Mouse (Mus musculus): ENCODE data around the gene Slc13a4. TPM values are rescaled to one million over a fixed set of nuclear protein-coding genes. Genes with fewer than 3 reads are reported as not detected.
A peak's percentile ranks its signal among the peaks of the same experiment; 100 is the strongest.

Gene Slc13a4
- polyA plus RNA-seq, 1 experiment, result not detected

DNA sequence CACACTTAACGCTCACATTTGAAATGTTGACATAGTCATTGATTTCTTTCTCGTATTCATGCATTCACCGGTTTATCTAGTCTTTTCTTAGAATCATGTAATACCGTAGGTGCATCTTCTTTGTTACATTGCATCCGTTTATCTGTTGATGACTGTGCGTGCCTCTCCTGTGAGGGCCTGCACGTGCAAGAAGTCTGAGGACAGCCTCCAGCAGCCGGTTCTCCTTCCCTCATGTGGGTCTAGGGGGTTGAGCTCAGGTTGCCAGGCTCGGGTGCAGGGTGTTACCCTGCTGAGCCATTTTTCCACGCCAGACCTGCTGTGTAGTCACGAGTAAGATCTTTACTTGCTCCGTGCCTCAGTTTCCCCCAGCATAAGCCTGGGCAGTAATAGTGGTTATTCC, 52.9 kb downstream of the Slc13a4 start:
- no peak for TF ChIP-seq POLR2A (IDR thresholded peaks at IDR 0.05; ENCODE audit: insufficient read depth, low read depth, low read length)
- no peak for TF ChIP-seq CTCF (IDR thresholded peaks at IDR 0.05; ENCODE audit: insufficient read depth, low read depth, low read length)
- Histone ChIP-seq H3K27ac (ENCODE audit: insufficient read depth, low read depth, low read length) (no peak overlapping the region), H3K4me1 (ENCODE audit: control insufficient read depth, insufficient read depth, low read length) (peaks cover 19% of the 10 kb centered on the region), H3K4me3 (ENCODE audit: insufficient read depth, low read depth, low read length) (no peak overlapping the region)
- WGBS, result 71% methylated on average over 12 of the region's 12 CpGs

DNA sequence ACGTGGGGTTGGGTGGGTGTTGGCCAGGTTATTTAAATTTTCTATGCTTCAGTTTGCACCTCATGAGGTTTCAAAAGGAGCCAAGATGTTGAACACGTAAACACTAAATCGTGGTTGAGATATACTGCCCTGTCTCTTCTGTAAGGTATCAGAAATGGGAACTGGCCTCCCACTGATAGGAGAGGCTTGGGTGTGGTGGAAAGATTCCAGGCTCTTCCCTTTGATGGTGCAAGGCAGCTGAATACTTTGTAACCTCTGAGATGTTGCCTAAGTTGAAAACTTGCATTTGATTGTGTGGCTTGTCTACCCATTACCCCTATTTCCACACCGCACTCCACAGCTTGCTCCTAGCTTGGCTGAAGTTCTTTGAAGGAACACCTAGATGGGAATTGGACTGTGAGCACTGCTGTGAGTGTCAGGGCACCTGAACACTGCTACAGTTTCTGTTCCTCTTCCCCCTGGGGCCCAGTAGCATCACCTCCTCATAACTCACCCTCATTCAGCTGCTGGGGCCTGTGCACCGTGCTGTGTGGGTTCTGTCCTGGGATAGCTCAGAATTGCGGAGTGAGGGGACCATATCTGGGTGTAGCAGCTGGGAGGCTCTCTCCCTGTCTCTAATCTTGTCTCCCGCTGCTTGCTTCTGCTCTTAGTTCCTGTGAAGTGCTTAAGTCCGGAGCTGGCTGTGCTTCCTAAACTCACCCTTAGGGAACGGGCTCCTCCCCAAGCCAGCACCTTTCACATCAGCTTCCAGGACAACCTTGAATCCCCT, 53.6 kb downstream of the Slc13a4 start:
- H3K4me1 ChIP-seq (ENCODE audit: control insufficient read depth, insufficient read depth, low read length), result peaks cover 17% of the 10 kb centered on the region
- peak overlapping the region; percentile 13; the same call in 1 of the 2 replicates for H3K4me3 ChIP-seq (ENCODE audit: insufficient read depth, low read depth, low read length)
- no peak overlapping the region for H3K27ac ChIP-seq (ENCODE audit: insufficient read depth, low read depth, low read length)
- 71% methylated on average over 9 of the region's 9 CpGs for WGBS
- TF ChIP-seq CTCF (IDR thresholded peaks at IDR 0.05; ENCODE audit: insufficient read depth, low read depth, low read length), result no peak
- TF ChIP-seq POLR2A (IDR thresholded peaks at IDR 0.05; ENCODE audit: insufficient read depth, low read depth, low read length), result no peak

DNA sequence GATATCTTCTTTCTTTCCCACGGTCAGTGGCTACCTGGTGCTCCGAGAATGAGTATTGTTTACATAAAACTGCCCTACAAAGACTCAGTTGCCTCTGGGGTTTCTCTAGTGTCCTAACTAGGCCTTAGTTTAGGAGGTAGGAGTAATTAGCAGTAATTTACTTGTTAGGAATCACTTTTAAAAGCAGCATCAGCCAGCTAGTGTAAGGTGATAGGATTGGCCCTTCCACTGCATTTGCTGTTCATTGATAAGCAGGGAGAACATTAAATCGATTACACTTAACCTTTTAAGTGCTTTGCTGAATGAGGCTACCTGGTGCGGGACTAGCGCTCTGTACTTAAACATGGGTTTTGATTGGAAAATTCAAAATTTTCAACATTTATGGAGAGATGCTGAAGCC, 54.5 kb downstream of the Slc13a4 start:
- Histone ChIP-seq H3K27ac (ENCODE audit: insufficient read depth, low read depth, low read length) (no peak overlapping the region), H3K4me1 (ENCODE audit: control insufficient read depth, insufficient read depth, low read length) (peaks cover 15% of the 10 kb centered on the region), H3K4me3 (ENCODE audit: insufficient read depth, low read depth, low read length) (no peak overlapping the region)
- 56% methylated on average over 5 of the region's 5 CpGs for WGBS
- TF ChIP-seq POLR2A (IDR thresholded peaks at IDR 0.05; ENCODE audit: insufficient read depth, low read depth, low read length), result no peak
- TF ChIP-seq CTCF (IDR thresholded peaks at IDR 0.05; ENCODE audit: insufficient read depth, low read depth, low read length), result no peak

DNA sequence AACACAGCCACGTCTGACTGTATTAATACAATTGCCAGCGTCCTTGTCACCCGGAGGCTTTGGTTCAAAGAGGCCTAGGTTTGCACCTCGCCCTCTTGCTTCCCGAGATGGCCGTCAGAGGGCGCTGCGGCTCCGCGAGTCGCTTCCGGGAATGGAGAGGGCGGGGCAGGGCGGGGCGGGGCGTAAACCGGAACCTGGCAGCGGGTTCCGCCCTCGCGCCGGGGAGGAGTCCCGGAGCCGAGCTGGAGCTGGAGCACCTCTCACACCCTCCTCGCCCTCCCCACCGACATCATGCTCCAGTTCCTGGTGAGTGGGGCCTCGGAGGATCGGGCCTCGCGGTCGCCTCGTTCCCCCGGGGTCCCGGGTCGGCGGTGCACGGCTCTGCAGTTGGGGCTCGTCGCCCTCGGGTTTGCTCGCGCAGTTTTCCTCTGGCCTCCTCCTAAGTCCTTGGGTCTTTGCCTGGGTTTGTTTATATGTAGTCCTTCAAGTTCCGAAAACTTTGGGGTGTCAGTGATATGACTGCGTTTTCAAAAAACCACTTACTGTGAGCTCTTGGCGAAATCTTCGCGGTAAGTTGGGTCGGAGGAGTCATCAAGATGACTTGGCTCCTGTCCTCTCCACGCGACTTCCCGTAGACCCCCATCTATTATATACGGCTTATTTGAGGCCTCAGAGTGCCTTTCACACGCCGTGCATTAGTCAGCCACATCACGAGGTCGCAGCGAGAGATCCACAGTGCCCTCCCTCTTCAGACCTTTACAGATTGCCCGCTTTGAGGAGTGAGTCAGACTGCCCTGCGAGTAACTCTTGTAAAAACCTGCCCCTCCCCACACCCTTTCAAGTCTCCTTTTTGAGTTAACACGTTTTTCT, 55.2 kb downstream of the Slc13a4 start:
- TF ChIP-seq POLR2A (IDR thresholded peaks at IDR 0.05; ENCODE audit: insufficient read depth, low read depth, low read length) (peak; percentile 76; the same call in 1 of the 2 replicates), CTCF (IDR thresholded peaks at IDR 0.05; ENCODE audit: insufficient read depth, low read depth, low read length) (peak; percentile 92)
- Histone ChIP-seq H3K4me3 (ENCODE audit: insufficient read depth, low read depth, low read length) (peak overlapping the region; percentile 82), H3K27ac (ENCODE audit: insufficient read depth, low read depth, low read length) (peak overlapping the region; percentile 91), H3K4me1 (ENCODE audit: control insufficient read depth, insufficient read depth, low read length) (peaks cover 12% of the 10 kb centered on the region)
- WGBS, result under 1% methylated on average over 60 of the region's 60 CpGs

DNA sequence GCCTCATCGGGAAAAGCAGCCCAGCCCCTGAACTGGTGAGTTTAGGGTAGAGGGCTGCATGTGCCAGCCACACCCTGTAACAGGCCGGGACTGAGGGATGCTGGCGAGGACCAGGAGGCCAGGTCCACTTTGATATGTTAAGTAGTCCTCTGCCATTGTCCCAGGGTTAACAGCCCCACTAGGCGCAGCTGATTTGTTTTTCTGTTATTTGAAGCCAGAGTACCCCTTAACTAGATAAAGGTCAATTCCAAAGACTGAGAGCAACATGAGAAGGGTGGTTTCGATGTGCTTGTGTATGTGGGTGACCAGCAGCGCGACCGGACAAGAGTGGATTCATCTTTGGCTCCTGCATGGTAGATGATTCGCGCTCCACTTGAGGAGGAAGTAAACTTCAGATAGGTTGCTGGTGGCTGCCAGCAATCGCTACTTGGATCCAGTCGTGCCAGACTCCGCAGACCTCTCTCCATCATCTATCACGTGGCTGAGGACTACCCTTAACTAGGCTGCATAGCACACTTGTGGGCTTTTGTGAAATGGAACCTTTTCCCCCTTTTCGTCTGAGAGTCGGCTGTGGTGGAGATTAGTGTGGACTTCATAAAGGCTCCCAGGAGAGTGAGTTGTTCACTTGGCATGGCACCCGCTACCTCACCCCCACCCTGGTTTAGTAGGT, 56.0 kb downstream of the Slc13a4 start:
- TF ChIP-seq CTCF (IDR thresholded peaks at IDR 0.05; ENCODE audit: insufficient read depth, low read depth, low read length) (no peak), POLR2A (IDR thresholded peaks at IDR 0.05; ENCODE audit: insufficient read depth, low read depth, low read length) (no peak)
- H3K4me1 ChIP-seq (ENCODE audit: control insufficient read depth, insufficient read depth, low read length), result peaks cover 11% of the 10 kb centered on the region
- H3K4me3 ChIP-seq (ENCODE audit: insufficient read depth, low read depth, low read length), result no peak overlapping the region
- 0 out of 2 replicates have a peak overlapping the region, but pooled peaks have one; percentile 19 for H3K27ac ChIP-seq (ENCODE audit: insufficient read depth, low read depth, low read length)
- WGBS, result 66% methylated on average over 17 of the region's 17 CpGs

DNA sequence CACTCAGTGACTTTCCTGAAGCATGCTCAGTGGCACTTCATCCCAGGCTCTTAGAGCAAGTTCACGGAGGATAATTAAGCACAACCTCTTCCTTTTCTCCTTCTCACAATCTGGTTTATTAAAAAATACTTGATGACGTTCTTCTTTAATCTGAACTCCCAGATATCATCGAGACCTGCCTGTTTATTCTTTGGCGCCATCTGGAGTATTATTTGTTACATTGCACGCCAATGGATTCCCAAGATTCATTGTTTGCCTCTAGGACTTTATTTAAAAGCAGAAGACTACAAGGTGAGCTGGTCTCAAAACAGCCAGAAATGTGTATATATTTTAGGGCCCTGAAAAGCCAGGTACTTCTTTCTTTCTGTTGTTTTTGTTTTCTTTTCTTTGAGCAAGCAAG, 62.8 kb downstream of the Slc13a4 start:
- 28% methylated on average over 5 of the region's 5 CpGs for WGBS
- Histone ChIP-seq H3K4me1 (ENCODE audit: control insufficient read depth, insufficient read depth, low read length) (no peaks in the 10 kb centered on the region), H3K27ac (ENCODE audit: insufficient read depth, low read depth, low read length) (no peak overlapping the region), H3K4me3 (ENCODE audit: insufficient read depth, low read depth, low read length) (no peak overlapping the region)
- TF ChIP-seq CTCF (IDR thresholded peaks at IDR 0.05; ENCODE audit: insufficient read depth, low read depth, low read length), result no peak
- no peak for TF ChIP-seq POLR2A (IDR thresholded peaks at IDR 0.05; ENCODE audit: insufficient read depth, low read depth, low read length)

DNA sequence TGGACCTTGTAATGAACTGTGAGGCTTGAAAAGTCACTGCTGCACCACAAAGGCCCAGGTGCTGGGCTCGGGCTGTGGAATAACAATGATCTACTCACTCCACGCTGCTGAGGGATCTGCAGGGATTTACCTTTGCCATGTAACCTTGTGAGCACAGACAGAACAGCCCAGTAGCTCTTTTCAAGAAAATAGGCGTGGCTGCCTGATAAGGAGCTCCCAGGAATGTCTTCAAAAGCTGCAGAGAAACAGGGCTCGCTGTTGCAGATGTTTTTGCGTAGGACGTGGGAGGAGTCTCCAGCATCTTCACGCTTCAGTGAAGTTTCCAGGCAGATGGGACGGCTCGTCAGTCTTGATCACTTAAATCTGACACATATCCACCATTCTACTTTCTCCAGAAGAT, 63.9 kb downstream of the Slc13a4 start:
- Histone ChIP-seq H3K4me1 (ENCODE audit: control insufficient read depth, insufficient read depth, low read length) (no peaks in the 10 kb centered on the region), H3K27ac (ENCODE audit: insufficient read depth, low read depth, low read length) (no peak overlapping the region), H3K4me3 (ENCODE audit: insufficient read depth, low read depth, low read length) (no peak overlapping the region)
- TF ChIP-seq CTCF (IDR thresholded peaks at IDR 0.05; ENCODE audit: insufficient read depth, low read depth, low read length) (no peak), POLR2A (IDR thresholded peaks at IDR 0.05; ENCODE audit: insufficient read depth, low read depth, low read length) (no peak)
- 90% methylated on average over 9 of the region's 9 CpGs for WGBS

DNA sequence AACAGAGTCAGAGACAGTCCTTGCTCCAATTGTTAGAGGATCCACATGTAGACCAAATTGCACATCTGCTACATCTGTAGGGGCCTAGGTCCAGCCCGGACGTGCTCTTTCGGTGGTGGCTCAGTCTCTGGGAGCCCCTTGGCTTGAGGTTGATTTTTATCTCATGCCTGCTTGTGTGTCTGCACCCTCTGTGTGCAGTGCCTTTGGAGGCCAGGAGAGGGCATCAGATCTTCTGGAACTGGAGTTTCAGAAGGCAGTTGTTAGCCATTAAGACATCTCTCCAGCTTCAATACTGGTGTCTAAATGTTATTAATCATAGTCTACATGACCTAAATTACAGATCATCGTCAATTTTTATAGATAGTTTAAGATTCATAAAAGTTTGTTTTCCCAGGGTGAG, 64.7 kb downstream of the Slc13a4 start:
- Histone ChIP-seq H3K4me3 (ENCODE audit: insufficient read depth, low read depth, low read length) (no peak overlapping the region), H3K4me1 (ENCODE audit: control insufficient read depth, insufficient read depth, low read length) (no peaks in the 10 kb centered on the region), H3K27ac (ENCODE audit: insufficient read depth, low read depth, low read length) (no peak overlapping the region)
- TF ChIP-seq POLR2A (IDR thresholded peaks at IDR 0.05; ENCODE audit: insufficient read depth, low read depth, low read length), result no peak
- TF ChIP-seq CTCF (IDR thresholded peaks at IDR 0.05; ENCODE audit: insufficient read depth, low read depth, low read length), result no peak
- 98% methylated on average over 4 of the region's 4 CpGs for WGBS

All from olfactory bulb, adult 2 months (tissue).